Mouse (Mus musculus): ENCODE data around the gene Pfas. TPM values are rescaled to one million over a fixed set of nuclear protein-coding genes. Genes with fewer than 3 reads are reported as not detected.
"Not testable (repeated sequence)": the region's sequence is repeated elsewhere in the genome, so short reads cannot be mapped to it uniquely, and the experiment has no call there.

Pfas gene
- total RNA-seq, 2 experiments from 2014 or later = 26.2 to 37.5 TPM

- DNase-seq (ENCODE audit: low spot score in 2 of 2) = peak; percentile 79 to 85
Observed at GRCm38 (mm10) chr11:68973250-68974058, 34.8 kb downstream of the Pfas start.

- DNase-seq (ENCODE audit: low spot score in 2 of 2) = no peak
Observed at GRCm38 (mm10) chr11:68970232-68970631, 38.0 kb downstream of the Pfas start.

GRCm38 (mm10) chr11:68968752-68969151, 39.5 kb downstream of the Pfas start:
- no peak for DNase-seq (ENCODE audit: low spot score in 2 of 2)

GRCm38 (mm10) chr11:68967337-68968282, 40.6 kb downstream of the Pfas start, which contains the start of gene Slc25a35:
Gene Slc25a35 (plus strand): TSS chr11:68968131.
- peak; percentile 84 to 92 for DNase-seq (ENCODE audit: low spot score in 2 of 2)

GRCm38 (mm10) chr11:68966554-68966953, 41.7 kb downstream of the Pfas start:
- DNase-seq (ENCODE audit: low spot score in 2 of 2) = no peak

- DNase-seq (ENCODE audit: low spot score in 2 of 2) = peak; percentile 63 to 72
Observed at GRCm38 (mm10) chr11:68965845-68966244, 42.4 kb downstream of the Pfas start.

- no peak for DNase-seq (ENCODE audit: low spot score in 2 of 2)
Observed at GRCm38 (mm10) chr11:68965050-68965449, 43.2 kb downstream of the Pfas start.

- no peak for DNase-seq (ENCODE audit: low spot score in 2 of 2)
Observed at GRCm38 (mm10) chr11:68963405-68963804, 44.9 kb downstream of the Pfas start.

GRCm38 (mm10) chr11:68962159-68962558, 46.1 kb downstream of the Pfas start:
- not testable (repeated sequence) for DNase-seq (ENCODE audit: low spot score in 2 of 2)

- no peak for DNase-seq (ENCODE audit: low spot score in 2 of 2)
Observed at GRCm38 (mm10) chr11:68961596-68961995, 46.7 kb downstream of the Pfas start.

GRCm38 (mm10) chr11:68957971-68958370, 50.3 kb downstream of the Pfas start:
- no peak for DNase-seq (ENCODE audit: low spot score in 2 of 2)

- no peak for DNase-seq (ENCODE audit: low spot score in 2 of 2)
Observed at GRCm38 (mm10) chr11:68957308-68957707, 51.0 kb downstream of the Pfas start, which contains the start of gene Arhgef15. Gene Arhgef15 (minus strand): TSS chr11:68957480.

GRCm38 (mm10) chr11:68956697-68957096, 51.6 kb downstream of the Pfas start:
- DNase-seq (ENCODE audit: low spot score in 2 of 2) = no peak

- DNase-seq (ENCODE audit: low spot score in 2 of 2) = no peak
Observed at GRCm38 (mm10) chr11:68956107-68956506, 52.2 kb downstream of the Pfas start.

- no peak for DNase-seq (ENCODE audit: low spot score in 2 of 2)
Observed at GRCm38 (mm10) chr11:68955473-68955872, 52.8 kb downstream of the Pfas start.

- DNase-seq (ENCODE audit: low spot score in 2 of 2) = no peak
Observed at GRCm38 (mm10) chr11:68954408-68954807, 53.9 kb downstream of the Pfas start.

- no peak for DNase-seq (ENCODE audit: low spot score in 2 of 2)
Observed at GRCm38 (mm10) chr11:68953903-68954302, 54.4 kb downstream of the Pfas start.

- peak in 1 of 2 experiments; percentile 26 for DNase-seq (ENCODE audit: low spot score in 2 of 2)
Observed at GRCm38 (mm10) chr11:68947542-68947993, 60.7 kb downstream of the Pfas start.

GRCm38 (mm10) chr11:68946806-68947440, 61.3 kb downstream of the Pfas start:
- no peak for DNase-seq (ENCODE audit: low spot score in 2 of 2)

- DNase-seq (ENCODE audit: low spot score in 2 of 2) = no peak
Observed at GRCm38 (mm10) chr11:68946001-68946400, 62.3 kb downstream of the Pfas start.

- DNase-seq (ENCODE audit: low spot score in 2 of 2) = no peak
Observed at GRCm38 (mm10) chr11:68945245-68945644, 63.0 kb downstream of the Pfas start.

All from layer of hippocampus, postnatal 10 days (tissue).